Mouse (Mus musculus): ENCODE data around the gene Ttc12.

DNA sequence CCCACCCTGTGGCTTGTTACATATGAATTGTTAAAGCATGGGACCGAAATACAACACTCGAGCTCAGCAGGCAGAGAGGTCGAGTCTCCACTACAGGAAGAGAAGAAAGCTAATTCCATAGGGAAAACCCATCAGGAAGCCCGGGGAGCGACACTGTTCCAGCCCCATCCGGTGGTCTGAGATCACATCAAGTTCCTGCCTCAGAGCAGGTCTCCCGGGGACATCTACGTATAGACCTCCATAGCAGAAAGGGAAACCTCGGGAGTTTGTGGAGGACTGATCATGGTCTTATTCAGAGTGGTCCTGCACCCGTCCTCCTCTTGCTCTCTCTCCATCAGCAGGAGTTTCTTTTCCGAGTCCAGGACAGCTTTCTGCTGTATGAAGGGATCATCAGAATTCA lies 13.9 kb downstream of the Ttc12 start:
- no peak for TF ChIP-seq CTCF (IDR thresholded peaks at IDR 0.05; ENCODE audit: low read depth, low read length)
- TF ChIP-seq TAL1 (conservative IDR thresholded peaks at IDR 0.05; ENCODE audit: low read depth, low read length) = no peak
- no peak for TF ChIP-seq POLR2AphosphoS5 (IDR thresholded peaks at IDR 0.05; ENCODE audit: insufficient replicate concordance, low read depth, low read length)
- TF ChIP-seq GATA2 (IDR thresholded peaks at IDR 0.05; ENCODE audit: borderline replicate concordance, low read depth, low read length) = no peak
- no peak for TF ChIP-seq GATA1 (IDR thresholded peaks at IDR 0.05; ENCODE audit: borderline replicate concordance, low read length)

All from G1E (cell line).